Mouse (Mus musculus) olfactory bulb, adult 2 months (tissue): ENCODE measurements at regions not wholly inside any gene's neighbourhood (a gene's known extent, or its start where the extent isn't known, plus 50 kb on each side); places are given as distances from the start of the nearest gene placed in this dataset.

Experiments used
- CTCF ChIP-seq: fragments of 200-500 bp; IDR thresholded peaks from 2 replicates; pipeline ENCODE4 v1.5.1; 2012; ENCODE audit warnings: low read depth, mild to moderate bottlenecking, low read length, moderate library complexity; ENCODE audit not compliant: insufficient read depth
- POLR2A ChIP-seq: fragments of 200-500 bp; IDR thresholded peaks from 2 replicates; pipeline ENCODE4 v1.6.1; 2012; ENCODE audit warnings: mild to moderate bottlenecking, low read depth, low read length, moderate library complexity; ENCODE audit not compliant: insufficient read depth

- TF ChIP-seq CTCF = no peak
- no peak for TF ChIP-seq POLR2A
These were observed 177.8 kb upstream of the Bcl6 start for GRCm38 (mm10) chr16:24166496-24166895.
